Mouse (Mus musculus) kidney, postnatal 14 days (tissue): ENCODE measurements around the gene Kcnk6.
"Not testable (repeated sequence)": the region's sequence is repeated elsewhere in the genome, so short reads cannot be mapped to it uniquely, and the experiment has no call there.

Experiments used
- DNase-seq: peaks from one replicate; pipeline ENCODE4 v3.0.0; 2022; ENCODE audit warnings: mixed read lengths

Kcnk6 gene

DNA sequence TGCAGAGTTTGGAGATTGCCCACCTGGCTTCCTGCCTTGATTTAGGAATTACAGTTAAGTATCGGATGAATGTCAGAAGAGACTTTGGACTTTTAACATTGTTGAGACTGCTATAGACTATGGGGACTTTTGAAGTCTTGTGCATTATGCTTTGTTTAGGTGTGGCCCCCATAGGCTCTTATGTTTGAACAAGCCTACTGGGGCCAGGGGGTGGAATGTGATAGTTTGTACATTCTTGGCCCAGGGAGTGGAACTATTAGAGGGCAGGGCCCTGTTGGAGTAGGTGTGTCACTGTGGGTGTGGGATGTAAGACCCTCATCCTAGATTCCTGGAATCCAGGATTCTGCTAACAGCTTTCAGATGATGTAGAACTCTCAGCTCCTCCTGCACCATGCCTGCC, 38.1 kb downstream of the Kcnk6 start:
- not testable (repeated sequence) for DNase-seq

DNA sequence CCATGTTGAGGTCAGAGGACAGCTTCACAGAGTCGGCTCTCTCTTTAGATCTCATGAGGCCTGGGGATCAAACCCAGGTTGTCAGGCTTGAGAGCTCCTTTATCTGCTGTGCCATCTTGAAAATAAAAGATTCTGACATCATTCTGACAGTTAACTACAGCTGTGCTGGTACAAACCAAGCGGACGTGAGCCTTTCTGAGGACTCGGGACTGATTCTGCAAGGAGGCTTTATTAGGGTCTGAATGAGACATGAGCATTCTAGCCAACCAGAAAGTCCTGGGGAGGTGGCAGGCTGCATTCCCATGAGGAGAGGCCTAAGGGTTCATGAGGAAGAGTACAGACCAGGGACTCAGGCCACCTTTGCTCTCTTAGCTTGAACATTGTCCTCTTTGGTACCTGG, 51.0 kb downstream of the Kcnk6 start:
- not testable (repeated sequence) for DNase-seq

DNA sequence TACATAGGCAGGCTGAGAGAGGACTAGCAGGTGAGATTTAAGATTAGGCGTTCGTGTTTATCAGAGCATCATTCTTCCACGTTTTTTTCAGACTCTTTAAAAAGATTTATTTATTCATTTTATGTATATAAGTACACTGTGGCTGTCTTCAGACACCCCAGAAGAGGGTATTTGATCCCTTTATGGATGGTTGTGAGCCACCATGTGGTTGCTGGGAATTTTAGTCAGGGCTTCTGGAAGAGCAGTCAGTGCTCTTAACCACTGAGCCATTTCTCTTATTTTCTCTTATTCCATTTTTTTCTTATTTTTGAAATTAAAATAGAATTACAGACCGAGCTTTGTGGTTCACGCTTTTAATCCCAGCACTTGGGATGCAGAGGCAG, 51.5 kb downstream of the Kcnk6 start:
- DNase-seq = no peak

DNA sequence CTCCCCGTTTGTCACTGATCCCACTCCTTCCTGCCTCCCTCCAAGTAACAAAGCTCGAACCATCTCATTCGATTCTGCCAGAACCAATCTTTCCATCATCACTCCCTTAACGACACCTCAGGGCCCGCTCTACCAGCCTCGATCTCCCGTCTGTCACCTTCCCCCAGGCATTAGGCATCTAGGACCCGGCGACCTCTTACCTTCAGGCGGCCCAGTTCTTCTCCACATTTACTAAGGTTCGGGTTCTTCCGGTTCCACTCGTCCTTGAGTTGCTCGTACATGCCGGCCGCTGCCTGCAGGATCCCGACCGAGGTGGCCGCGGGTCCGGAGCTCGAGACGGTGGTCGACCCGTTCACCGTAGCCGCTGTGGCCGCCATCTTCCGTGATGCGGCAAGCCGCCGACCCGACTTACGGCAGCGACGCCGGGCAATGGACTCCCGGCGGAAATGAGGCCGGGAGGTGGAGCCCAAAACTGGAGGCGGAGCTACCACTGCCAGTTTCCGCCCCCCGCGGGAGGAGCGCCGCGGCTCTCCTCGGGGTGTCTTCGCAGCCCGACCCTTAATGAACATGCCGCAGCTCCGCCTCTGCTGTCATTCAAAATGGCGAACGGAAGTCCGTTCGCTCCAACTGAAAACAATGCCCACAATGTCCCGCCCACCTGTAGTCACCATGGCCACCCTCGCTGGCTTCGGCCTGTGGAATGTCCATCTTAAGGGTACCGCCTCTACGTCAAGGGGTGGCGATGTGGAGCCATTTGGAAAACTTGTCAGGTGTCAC, 52.0 kb downstream of the Kcnk6 start, which contains the start of gene Psmd8:
Psmd8 (minus strand) TSS at position 625 of the 777 bp plus-strand sequence.
- peak; percentile 98 for DNase-seq

DNA sequence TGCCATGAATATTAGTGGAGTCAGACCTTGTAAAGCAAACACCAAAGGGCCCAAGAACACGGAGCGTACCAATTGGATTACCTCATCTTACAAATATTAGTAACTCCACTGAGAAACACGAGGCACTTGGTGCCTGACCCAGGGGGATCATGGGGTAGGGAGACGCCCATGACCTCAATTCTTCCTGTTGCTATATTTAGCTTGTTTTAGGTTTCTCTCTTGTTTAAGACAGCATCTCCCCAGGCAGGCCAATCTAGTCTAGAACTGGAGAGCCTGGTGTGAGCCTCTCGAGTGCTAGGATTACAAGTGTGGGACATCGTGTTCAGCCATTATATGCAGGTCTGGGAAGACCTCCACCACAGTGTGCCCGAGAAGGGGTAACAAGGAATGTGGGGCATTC, 53.0 kb downstream of the Kcnk6 start:
- no peak for DNase-seq

DNA sequence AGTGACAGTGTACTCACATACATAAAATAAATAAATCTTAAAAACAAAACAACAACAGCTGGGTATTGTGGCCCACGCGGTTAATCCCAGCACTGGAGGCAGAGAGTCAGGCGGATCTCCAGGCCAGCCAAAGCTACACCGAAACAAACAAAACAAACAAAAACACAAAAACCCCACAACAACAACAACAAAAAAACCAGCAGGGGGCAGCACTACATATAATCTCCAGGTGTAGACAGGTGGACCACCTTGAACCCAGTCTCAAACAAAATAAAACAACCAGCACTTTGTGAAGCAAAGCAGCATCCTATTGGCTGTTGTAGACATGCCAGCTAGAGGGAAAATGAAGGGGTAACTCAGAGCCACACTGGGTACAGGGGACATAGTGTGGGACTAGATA, 54.2 kb downstream of the Kcnk6 start:
- DNase-seq = no peak

DNA sequence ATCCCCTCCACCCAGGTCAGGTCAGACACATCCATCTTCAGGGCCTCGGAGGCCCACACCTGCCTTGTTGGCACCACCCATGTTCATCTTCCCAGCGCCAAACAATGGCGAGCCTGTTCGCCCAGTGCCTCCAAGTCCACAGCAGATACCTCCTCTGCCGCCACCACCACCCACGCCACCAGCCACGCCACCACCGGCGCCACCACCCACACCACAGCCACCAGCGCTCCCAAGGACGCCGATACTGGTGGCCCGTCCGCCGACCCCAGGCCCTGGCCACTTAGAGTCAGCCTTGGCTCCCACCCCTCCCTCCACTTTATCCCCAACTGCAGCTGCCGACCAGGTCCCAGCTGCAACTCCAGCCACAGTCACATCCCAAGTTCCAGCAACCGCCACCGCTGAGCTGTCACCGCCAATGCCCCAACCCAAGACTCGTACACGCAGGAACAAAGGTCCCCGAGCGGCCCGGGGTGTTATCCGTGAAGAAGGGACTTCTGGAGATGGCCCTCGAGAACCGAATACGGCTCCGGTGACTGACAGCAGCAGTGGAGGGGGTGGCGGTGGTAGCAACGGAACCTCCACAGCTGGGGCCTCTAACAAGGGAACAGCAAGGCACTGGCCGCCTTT, 59.8 kb downstream of the Kcnk6 start:
- DNase-seq = no peak
